Mouse (Mus musculus) kidney, postnatal 4 days (tissue): ENCODE results near the gene Spon2.

Experiments used
- DNase-seq, 2 experiments: peaks; one replicate each; pipeline ENCODE4 v3.0.0; 2021; ENCODE audit warnings: mixed read lengths in 2 of 2

Gene Spon2

GRCm38 (mm10) chr5:33218081-33218480, at the start of gene Spon2:
Gene Spon2 (minus strand): TSS chr5:33218455.
- peak; percentile 48 to 67 for DNase-seq

- DNase-seq, result no peak
Observed at GRCm38 (mm10) chr5:33254416-33254815, 36.2 kb upstream of the Spon2 start.

- no peak for DNase-seq
Observed at GRCm38 (mm10) chr5:33248186-33248585, 29.9 kb upstream of the Spon2 start.

- DNase-seq, result peak; percentile 60 to 66
Observed at GRCm38 (mm10) chr5:33247387-33247786, 29.1 kb upstream of the Spon2 start.

GRCm38 (mm10) chr5:33245701-33246100, 27.4 kb upstream of the Spon2 start:
- DNase-seq, result peak; percentile 81 to 84

- DNase-seq, result no peak
Observed at GRCm38 (mm10) chr5:33244377-33244920, 26.2 kb upstream of the Spon2 start.

- DNase-seq, result no peak
Observed at GRCm38 (mm10) chr5:33239934-33240333, 21.7 kb upstream of the Spon2 start.

GRCm38 (mm10) chr5:33239111-33239714, 21.0 kb upstream of the Spon2 start:
- DNase-seq, result no peak

- no peak for DNase-seq
Observed at GRCm38 (mm10) chr5:33238256-33238645, 20.0 kb upstream of the Spon2 start.

- DNase-seq, result no peak
Observed at GRCm38 (mm10) chr5:33237600-33238255, 19.5 kb upstream of the Spon2 start.

GRCm38 (mm10) chr5:33234391-33235031, 16.3 kb upstream of the Spon2 start:
- DNase-seq, result peak in 1 of 2 experiments; percentile 60

GRCm38 (mm10) chr5:33232791-33233190, 14.5 kb upstream of the Spon2 start:
- no peak for DNase-seq

GRCm38 (mm10) chr5:33230285-33230684, 12.0 kb upstream of the Spon2 start:
- DNase-seq, result no peak

GRCm38 (mm10) chr5:33228428-33228827, 10.2 kb upstream of the Spon2 start:
- DNase-seq, result peak; percentile 36 to 56

GRCm38 (mm10) chr5:33225673-33226072, 7.4 kb upstream of the Spon2 start:
- DNase-seq, result no peak

GRCm38 (mm10) chr5:33224491-33224890, 6.2 kb upstream of the Spon2 start:
- no peak for DNase-seq

GRCm38 (mm10) chr5:33222841-33223744, 4.8 kb upstream of the Spon2 start:
- DNase-seq, result no peak

- no peak for DNase-seq
Observed at GRCm38 (mm10) chr5:33222389-33222788, 4.1 kb upstream of the Spon2 start.

- no peak for DNase-seq
Observed at GRCm38 (mm10) chr5:33220350-33221044, 2.2 kb upstream of the Spon2 start.

- DNase-seq, result no peak
Observed at GRCm38 (mm10) chr5:33219831-33220230, 1.6 kb upstream of the Spon2 start.

GRCm38 (mm10) chr5:33218746-33219449, 643 bp upstream of the Spon2 start:
- DNase-seq, result no peak
